Mouse (Mus musculus): ENCODE measurements at regions not wholly inside any gene's neighbourhood (a gene's known extent, or its start where the extent isn't known, plus 50 kb on each side); places are given as distances from the start of the nearest gene placed in this dataset.

- H3K4me1 ChIP-seq: peaks cover 7% of the 10 kb centered on the region
- 91% methylated on average over 7 of the region's 7 CpGs for WGBS
Measured at GRCm38 (mm10) chr16:74639805-74640204, 228.2 kb upstream of the Robo2 start.

GRCm38 (mm10) chr16:74637638-74638037 is 226.0 kb upstream of the Robo2 start:
- H3K4me3 ChIP-seq: no peak overlapping the region
- no peak for DNase-seq (ENCODE audit: low spot score)
- H3K9me3 ChIP-seq (replicated peaks): no peaks in the 10 kb centered on the region
- H3K27me3 ChIP-seq (ENCODE audit: low read depth, poor library complexity, severe bottlenecking): no peaks in the 10 kb centered on the region
- H3K36me3 ChIP-seq: no peaks in the 10 kb centered on the region
- WGBS: 63% methylated on average over 5 of the region's 5 CpGs
- no peaks in the 10 kb centered on the region for H3K4me1 ChIP-seq
- H3K27ac ChIP-seq (replicated peaks): no peak overlapping the region

More at GRCm38 (mm10) chr16:74639805-74640204, 228.2 kb upstream of the Robo2 start:
- no peak overlapping the region for H3K27ac ChIP-seq (replicated peaks)
- H3K27me3 ChIP-seq (ENCODE audit: low read depth, poor library complexity, severe bottlenecking): no peaks in the 10 kb centered on the region
- H3K4me3 ChIP-seq: no peak overlapping the region
- no peaks in the 10 kb centered on the region for H3K9me3 ChIP-seq (replicated peaks)
- no peak for DNase-seq (ENCODE audit: low spot score)
- no peaks in the 10 kb centered on the region for H3K36me3 ChIP-seq

- WGBS: 87% methylated on average over 2 of the region's 2 CpGs
Measured at GRCm38 (mm10) chr16:74625783-74626182, 214.2 kb upstream of the Robo2 start.

GRCm38 (mm10) chr16:74612072-74612471 is 200.4 kb upstream of the Robo2 start:
- H3K27ac ChIP-seq (replicated peaks): no peak overlapping the region

More at GRCm38 (mm10) chr16:74625783-74626182, 214.2 kb upstream of the Robo2 start:
- no peak overlapping the region for H3K4me3 ChIP-seq
- no peak for DNase-seq (ENCODE audit: low spot score)
- no peaks in the 10 kb centered on the region for H3K27me3 ChIP-seq (ENCODE audit: low read depth, poor library complexity, severe bottlenecking)
- no peaks in the 10 kb centered on the region for H3K36me3 ChIP-seq
- H3K27ac ChIP-seq (replicated peaks): no peak overlapping the region
- no peaks in the 10 kb centered on the region for H3K9me3 ChIP-seq (replicated peaks)
- H3K4me1 ChIP-seq: no peaks in the 10 kb centered on the region

GRCm38 (mm10) chr16:74609564-74609963 is 197.9 kb upstream of the Robo2 start:
- no peaks in the 10 kb centered on the region for H3K9me3 ChIP-seq (replicated peaks)
- H3K4me3 ChIP-seq: no peak overlapping the region
- WGBS: 90% methylated on average over 4 of the region's 4 CpGs
- peaks cover 5% of the 10 kb centered on the region; the same call in 1 of the 2 replicates for H3K4me1 ChIP-seq
- H3K36me3 ChIP-seq: no peaks in the 10 kb centered on the region
- H3K27ac ChIP-seq (replicated peaks): no peak overlapping the region
- H3K27me3 ChIP-seq (ENCODE audit: low read depth, poor library complexity, severe bottlenecking): no peaks in the 10 kb centered on the region
- no peak for DNase-seq (ENCODE audit: low spot score)

More at GRCm38 (mm10) chr16:74612072-74612471, 200.4 kb upstream of the Robo2 start:
- H3K36me3 ChIP-seq: no peaks in the 10 kb centered on the region
- no peak overlapping the region for H3K4me3 ChIP-seq
- no peaks in the 10 kb centered on the region for H3K4me1 ChIP-seq
- WGBS: 67% methylated on average over 4 of the region's 4 CpGs
- no peak for DNase-seq (ENCODE audit: low spot score)
- no peaks in the 10 kb centered on the region for H3K9me3 ChIP-seq (replicated peaks)
- H3K27me3 ChIP-seq (ENCODE audit: low read depth, poor library complexity, severe bottlenecking): no peaks in the 10 kb centered on the region

- no peak overlapping the region for H3K27ac ChIP-seq (replicated peaks)
- H3K4me3 ChIP-seq: no peak overlapping the region
- WGBS: 94% methylated on average over 1 of the region's 1 CpGs
- no peak for DNase-seq (ENCODE audit: low spot score)
- H3K27me3 ChIP-seq (ENCODE audit: low read depth, poor library complexity, severe bottlenecking): no peaks in the 10 kb centered on the region
- H3K36me3 ChIP-seq: no peaks in the 10 kb centered on the region
- H3K4me1 ChIP-seq: no peaks in the 10 kb centered on the region
- H3K9me3 ChIP-seq (replicated peaks): no peaks in the 10 kb centered on the region
Measured at GRCm38 (mm10) chr16:74598361-74598760, 186.7 kb upstream of the Robo2 start.

- no peaks in the 10 kb centered on the region for H3K9me3 ChIP-seq (replicated peaks)
- DNase-seq (ENCODE audit: low spot score): no peak
- no peaks in the 10 kb centered on the region for H3K4me1 ChIP-seq
- whole genome bisulfite sequencing: 84% methylated on average over 4 of the region's 4 CpGs
- H3K27me3 ChIP-seq (ENCODE audit: low read depth, poor library complexity, severe bottlenecking): no peaks in the 10 kb centered on the region
- no peaks in the 10 kb centered on the region for H3K36me3 ChIP-seq
- no peak overlapping the region for H3K27ac ChIP-seq (replicated peaks)
- H3K4me3 ChIP-seq: no peak overlapping the region
Measured at GRCm38 (mm10) chr16:74597735-74598340, 186.2 kb upstream of the Robo2 start.

- DNase-seq (ENCODE audit: low spot score): no peak
- no peaks in the 10 kb centered on the region for H3K27me3 ChIP-seq (ENCODE audit: low read depth, poor library complexity, severe bottlenecking)
- H3K27ac ChIP-seq (replicated peaks): no peak overlapping the region
- H3K4me3 ChIP-seq: no peak overlapping the region
- no peaks in the 10 kb centered on the region for H3K36me3 ChIP-seq
- no peaks in the 10 kb centered on the region for H3K9me3 ChIP-seq (replicated peaks)
- 88% methylated on average over 4 of the region's 4 CpGs for WGBS
- H3K4me1 ChIP-seq: no peaks in the 10 kb centered on the region
Measured at GRCm38 (mm10) chr16:74591896-74592295, 180.3 kb upstream of the Robo2 start.

GRCm38 (mm10) chr16:74582645-74583423 is 171.2 kb upstream of the Robo2 start:
- no peak for DNase-seq (ENCODE audit: low spot score)
- WGBS: 91% methylated on average over 4 of the region's 4 CpGs
- Histone ChIP-seq H3K27me3 (ENCODE audit: low read depth, poor library complexity, severe bottlenecking) (no peaks in the 10 kb centered on the region), H3K4me3 (no peak overlapping the region), H3K27ac (replicated peaks) (no peak overlapping the region), H3K36me3 (no peaks in the 10 kb centered on the region), H3K9me3 (replicated peaks) (no peaks in the 10 kb centered on the region), H3K4me1 (no peaks in the 10 kb centered on the region)

GRCm38 (mm10) chr16:74548374-74548773 is 136.7 kb upstream of the Robo2 start:
- Histone ChIP-seq H3K27ac (replicated peaks) (no peak overlapping the region), H3K9me3 (replicated peaks) (no peaks in the 10 kb centered on the region), H3K4me1 (no peaks in the 10 kb centered on the region), H3K36me3 (no peaks in the 10 kb centered on the region), H3K4me3 (no peak overlapping the region), H3K27me3 (ENCODE audit: low read depth, poor library complexity, severe bottlenecking) (no peaks in the 10 kb centered on the region)
- WGBS: 89% methylated on average over 5 of the region's 5 CpGs
- DNase-seq (ENCODE audit: low spot score): no peak

- no peak for DNase-seq (ENCODE audit: low spot score)
- H3K9me3 ChIP-seq (replicated peaks): no peaks in the 10 kb centered on the region
- H3K4me1 ChIP-seq: no peaks in the 10 kb centered on the region
- 73% methylated on average over 2 of the region's 2 CpGs for WGBS
- H3K27me3 ChIP-seq (ENCODE audit: low read depth, poor library complexity, severe bottlenecking): no peaks in the 10 kb centered on the region
- H3K4me3 ChIP-seq: no peak overlapping the region
- no peaks in the 10 kb centered on the region for H3K36me3 ChIP-seq
- no peak overlapping the region for H3K27ac ChIP-seq (replicated peaks)
Measured at GRCm38 (mm10) chr16:74530531-74530930, 118.9 kb upstream of the Robo2 start.

- no peak overlapping the region for H3K4me3 ChIP-seq
- no peak overlapping the region for H3K27ac ChIP-seq (replicated peaks)
- H3K4me1 ChIP-seq: no peaks in the 10 kb centered on the region
- no peaks in the 10 kb centered on the region for H3K9me3 ChIP-seq (replicated peaks)
- no peak for DNase-seq (ENCODE audit: low spot score)
- WGBS: 47% methylated on average over 3 of the region's 3 CpGs
- no peaks in the 10 kb centered on the region for H3K27me3 ChIP-seq (ENCODE audit: low read depth, poor library complexity, severe bottlenecking)
- H3K36me3 ChIP-seq: no peaks in the 10 kb centered on the region
Measured at GRCm38 (mm10) chr16:74528245-74528644, 116.6 kb upstream of the Robo2 start.

- H3K27me3 ChIP-seq (ENCODE audit: low read depth, poor library complexity, severe bottlenecking): no peaks in the 10 kb centered on the region
Measured at GRCm38 (mm10) chr16:74526521-74526920, 114.9 kb upstream of the Robo2 start.

More at GRCm38 (mm10) chr16:74526521-74526920, 114.9 kb upstream of the Robo2 start:
- no peak overlapping the region for H3K4me3 ChIP-seq
- H3K9me3 ChIP-seq (replicated peaks): no peaks in the 10 kb centered on the region
- H3K36me3 ChIP-seq: no peaks in the 10 kb centered on the region
- DNase-seq (ENCODE audit: low spot score): no peak
- WGBS: 73% methylated on average over 1 of the region's 1 CpGs
- no peaks in the 10 kb centered on the region for H3K4me1 ChIP-seq
- H3K27ac ChIP-seq (replicated peaks): no peak overlapping the region
